Mouse (Mus musculus): ENCODE measurements around the gene Gpr173.
"Not testable (repeated sequence)": the region's sequence is repeated elsewhere in the genome, so short reads cannot be mapped to it uniquely, and the experiment has no call there.

Gene Gpr173

DNA sequence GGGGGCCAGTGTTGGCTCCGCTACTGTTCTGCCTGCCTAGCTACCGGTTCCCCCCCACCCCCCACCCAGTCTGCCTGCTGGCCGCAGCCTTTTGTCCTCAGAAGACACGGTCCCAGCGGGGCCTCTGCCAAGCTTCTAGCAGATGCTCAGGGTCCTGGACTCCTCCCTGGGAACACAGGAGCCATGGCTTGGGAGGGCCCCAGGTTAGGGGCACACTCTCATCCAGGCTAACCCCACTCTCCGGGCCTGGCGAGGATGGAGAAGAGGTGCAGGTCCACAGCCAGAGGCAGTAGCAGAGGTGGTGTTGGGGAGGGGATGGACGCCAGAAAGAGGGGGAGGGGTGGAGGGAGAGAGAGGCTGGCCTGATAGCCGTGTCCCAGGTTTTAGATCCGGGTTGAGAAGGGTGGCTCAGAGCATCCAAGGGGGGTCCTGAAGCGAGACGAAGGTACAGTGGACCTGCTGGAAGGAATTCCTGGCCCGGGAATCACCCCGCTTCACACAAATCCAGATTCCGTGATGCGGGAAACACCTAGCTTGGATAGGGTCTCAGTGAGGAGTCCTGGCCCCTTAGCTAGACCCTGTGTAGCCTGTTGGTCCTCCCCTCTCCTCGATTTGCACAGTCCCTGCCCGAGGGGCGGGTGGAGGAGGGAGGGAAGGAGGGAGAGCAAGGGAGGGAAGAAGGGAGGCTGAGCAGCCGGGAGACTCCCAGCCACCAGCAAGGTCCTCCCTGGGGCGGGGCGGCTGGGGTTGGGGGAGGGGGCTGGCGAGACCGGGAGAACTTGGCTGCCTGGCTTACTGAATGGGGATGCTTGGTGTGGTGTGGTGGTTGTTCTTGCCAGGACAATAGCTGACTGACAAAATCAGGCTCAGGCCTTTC, at the start of gene Gpr173:
TSS of gene Gpr173 (minus strand) at position 308 of the 877 bp plus-strand sequence.
- DNase-seq: peak; percentile 77

DNA sequence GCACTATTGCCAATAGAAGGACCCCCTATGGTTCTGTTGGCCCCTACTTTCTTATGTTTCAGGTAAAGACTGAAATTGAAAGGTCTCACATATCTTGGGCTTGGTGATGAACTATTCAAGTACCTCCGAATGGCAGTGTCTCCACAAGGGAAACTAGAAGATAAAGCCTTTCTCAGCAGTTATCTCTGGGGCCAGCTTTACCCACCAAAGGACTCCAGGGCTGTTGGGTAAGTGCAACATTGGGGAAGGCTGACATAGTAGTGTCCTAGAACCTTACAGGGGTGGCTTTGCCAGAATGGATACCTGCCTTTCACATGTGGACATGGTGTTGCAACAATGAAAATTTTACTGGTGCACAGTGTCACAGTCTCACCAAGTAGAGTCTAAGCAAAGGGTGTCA, 34.7 kb upstream of the Gpr173 start:
- no peak for DNase-seq

DNA sequence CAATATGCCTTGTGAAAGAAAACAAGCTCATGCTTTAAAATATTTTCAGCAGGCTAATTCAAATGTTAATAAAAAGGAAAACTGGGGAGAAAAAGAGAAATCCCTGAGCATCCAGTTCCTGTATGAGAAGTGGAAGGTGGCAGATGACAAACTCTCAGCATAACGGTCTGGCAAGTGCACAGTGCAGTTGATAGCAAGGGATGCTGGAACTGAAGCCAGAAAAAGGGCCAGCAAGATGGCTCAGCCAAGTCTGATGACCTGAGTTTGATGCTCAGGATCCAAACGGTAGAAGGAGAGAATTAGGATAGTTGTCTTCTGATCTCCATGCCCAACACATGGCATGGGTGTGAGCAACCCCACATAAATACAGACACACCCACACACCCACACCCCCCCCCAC, 31.6 kb upstream of the Gpr173 start:
- DNase-seq: peak; percentile 38

GRCm38 (mm10) chrX:152368054-152368396, 479 bp downstream of the Gpr173 start:
- DNase-seq: peak; percentile 53

- DNase-seq: peak; percentile 89
These were observed 2.1 kb downstream of the Gpr173 start for GRCm38 (mm10) chrX:152366418-152366817.

DNA sequence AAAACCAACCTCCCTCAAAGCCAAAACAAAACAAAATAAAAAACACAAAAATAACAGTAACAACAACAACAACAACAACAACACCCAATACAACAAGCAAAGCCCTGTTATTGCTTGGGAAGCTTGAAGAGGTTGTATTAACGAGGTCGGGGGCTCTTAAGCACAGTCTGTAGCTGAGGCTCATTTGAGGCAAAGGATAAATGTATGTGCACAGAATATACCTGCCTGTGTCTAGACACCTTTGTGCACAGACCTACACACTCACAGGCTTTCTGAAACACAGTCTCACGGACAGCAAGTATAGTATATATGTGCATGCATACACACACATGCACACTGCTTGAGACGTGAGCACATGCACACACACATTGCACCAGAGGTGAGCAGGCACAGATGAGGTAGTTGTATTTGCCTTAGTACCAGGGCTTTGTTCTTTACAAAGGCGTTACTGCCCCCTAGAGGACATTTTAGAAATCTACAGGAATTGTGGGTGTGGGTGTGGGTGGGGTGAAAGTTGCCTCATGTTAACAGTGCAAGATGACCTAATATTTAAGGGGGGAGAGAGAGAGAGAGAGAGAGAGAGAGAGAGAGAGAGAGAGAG, 15.9 kb downstream of the Gpr173 start:
- peak; percentile 79 for DNase-seq

GRCm38 (mm10) chrX:152347041-152347440, 21.5 kb downstream of the Gpr173 start:
- DNase-seq: peak; percentile 73

DNA sequence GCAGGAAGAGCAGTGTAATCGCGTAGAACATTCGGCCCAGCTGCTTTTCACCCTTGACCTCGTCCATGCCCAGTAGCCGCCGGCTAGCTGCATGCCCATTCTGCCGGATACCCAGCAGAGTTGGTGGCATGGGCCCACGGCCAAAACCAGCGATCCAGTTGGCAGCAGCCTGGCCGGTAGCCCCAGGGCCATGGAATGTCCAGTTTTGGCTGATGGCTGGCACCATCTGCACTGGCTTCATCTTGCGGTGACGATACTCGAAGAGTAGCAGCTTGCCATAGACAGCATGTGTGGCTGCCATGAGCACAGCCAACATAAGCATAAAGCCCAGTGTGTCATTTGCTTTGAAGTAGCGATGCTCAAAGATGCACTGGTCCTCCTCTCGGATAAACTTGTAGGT, 21.9 kb downstream of the Gpr173 start:
- peak; percentile 67 for DNase-seq

DNA sequence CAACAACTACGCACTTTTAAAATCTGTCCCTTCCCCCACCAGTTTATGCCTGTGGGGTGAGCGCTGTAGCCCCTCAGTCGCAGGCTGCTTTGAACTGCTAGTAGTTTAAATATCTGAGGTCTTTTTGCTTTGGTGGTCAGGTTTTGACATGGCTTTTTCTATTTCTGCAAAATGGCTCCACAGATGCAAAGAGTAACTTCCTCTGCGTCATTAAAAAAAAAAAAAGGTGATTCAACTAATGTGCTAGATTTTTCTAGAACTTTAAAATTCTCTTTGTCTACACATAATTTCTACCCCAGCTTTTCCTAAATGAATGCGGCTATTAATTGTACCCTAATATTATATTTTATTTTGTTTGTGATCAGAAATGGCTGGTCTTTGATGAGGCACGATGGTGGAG, 25.6 kb downstream of the Gpr173 start:
- DNase-seq: no peak

DNA sequence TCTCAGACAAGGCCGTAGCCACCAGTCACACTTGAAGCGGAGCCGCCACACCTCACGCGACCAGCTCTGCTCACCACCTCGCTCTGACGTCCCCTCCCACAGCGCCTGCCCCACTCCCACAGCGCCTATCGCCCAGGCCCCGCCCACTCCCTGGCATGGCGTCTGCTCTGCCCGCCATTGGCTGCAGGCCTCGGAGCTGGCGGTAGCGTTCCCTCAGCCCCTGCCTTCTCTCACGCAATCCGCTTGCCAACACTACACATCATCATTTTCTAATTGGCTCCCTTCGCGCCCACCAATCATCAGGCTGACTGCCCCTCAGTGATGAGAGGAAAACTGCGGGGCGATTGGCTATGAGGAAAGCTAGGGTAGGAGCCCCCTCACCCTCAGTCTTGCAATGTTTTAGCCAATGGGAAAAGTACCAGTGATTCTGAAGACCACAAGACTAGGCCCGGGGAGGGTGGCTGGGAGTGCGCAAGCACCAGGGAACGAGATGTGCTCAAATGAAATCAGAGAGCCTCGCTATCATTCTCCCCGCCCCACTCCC, 26.1 kb downstream of the Gpr173 start, which contains the start of gene Tspyl2:
TSS of gene Tspyl2 (minus strand) at position 68 of the 544 bp plus-strand sequence.
- DNase-seq: peak; percentile 97

- DNase-seq: no peak
These were observed 27.0 kb downstream of the Gpr173 start for GRCm38 (mm10) chrX:152341496-152341895.

DNA sequence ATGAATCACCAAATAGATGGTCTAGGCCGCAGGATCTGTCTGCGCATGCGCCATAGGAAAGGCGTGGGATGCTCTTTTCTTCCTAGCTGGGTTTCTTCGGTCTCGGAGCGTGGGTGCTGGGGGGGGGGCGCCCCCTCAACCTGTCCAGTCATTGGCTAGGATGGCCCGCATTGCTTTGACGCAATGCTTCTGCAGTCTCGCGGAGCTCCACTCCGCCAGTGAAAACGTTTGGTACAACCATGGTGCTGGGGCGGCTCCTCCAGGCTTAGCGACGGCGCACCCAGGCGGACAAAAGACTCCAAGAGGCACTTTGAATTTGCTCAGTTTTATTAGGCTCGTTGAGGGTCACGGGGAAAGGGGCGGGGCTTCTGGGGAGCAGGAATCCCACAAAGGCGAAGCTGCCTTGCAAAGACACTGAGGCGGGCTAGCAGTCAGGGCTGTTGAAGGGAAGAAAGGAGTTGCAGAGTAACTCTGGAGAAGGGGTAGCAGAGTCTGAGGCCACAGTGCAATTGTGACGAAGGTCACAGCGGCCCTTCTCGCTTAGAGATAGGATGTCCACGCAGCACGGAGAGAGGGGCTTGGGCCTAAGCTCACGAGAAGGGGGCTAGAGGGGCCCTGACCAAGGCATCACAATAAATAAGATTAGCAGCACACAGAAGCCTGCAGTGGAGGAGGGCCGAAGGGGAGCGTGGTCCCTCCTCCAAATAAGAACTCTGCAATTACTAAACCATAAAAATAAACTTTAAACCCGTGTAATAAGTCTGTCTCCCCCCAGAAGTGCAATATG, 31.8 kb downstream of the Gpr173 start:
- peak; percentile 91 for DNase-seq

DNA sequence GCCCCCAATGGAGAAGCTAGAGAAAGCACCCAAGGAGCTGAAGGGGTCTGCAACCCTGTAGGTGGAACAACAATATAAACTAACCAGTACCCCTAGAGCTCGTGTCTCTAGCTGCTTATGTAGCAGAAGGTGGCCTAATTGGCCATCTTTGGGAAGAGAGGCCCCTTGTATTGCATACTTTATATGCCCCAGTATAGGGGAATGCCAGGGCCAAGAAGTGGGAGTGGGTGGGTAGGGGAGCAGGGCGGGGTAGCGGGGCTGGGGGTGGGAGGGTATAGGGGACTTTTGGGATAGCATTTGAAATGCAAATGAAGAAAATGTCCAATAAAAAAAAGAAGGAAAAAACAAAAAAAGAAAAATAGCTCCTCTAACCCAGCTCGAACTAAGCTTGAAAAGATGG, 32.4 kb downstream of the Gpr173 start:
- DNase-seq: not testable (repeated sequence)

- DNase-seq: not testable (repeated sequence)
These were observed 39.1 kb downstream of the Gpr173 start for GRCm38 (mm10) chrX:152329400-152329799.

- DNase-seq: no peak
These were observed 40.8 kb downstream of the Gpr173 start for GRCm38 (mm10) chrX:152327689-152328052.

DNA sequence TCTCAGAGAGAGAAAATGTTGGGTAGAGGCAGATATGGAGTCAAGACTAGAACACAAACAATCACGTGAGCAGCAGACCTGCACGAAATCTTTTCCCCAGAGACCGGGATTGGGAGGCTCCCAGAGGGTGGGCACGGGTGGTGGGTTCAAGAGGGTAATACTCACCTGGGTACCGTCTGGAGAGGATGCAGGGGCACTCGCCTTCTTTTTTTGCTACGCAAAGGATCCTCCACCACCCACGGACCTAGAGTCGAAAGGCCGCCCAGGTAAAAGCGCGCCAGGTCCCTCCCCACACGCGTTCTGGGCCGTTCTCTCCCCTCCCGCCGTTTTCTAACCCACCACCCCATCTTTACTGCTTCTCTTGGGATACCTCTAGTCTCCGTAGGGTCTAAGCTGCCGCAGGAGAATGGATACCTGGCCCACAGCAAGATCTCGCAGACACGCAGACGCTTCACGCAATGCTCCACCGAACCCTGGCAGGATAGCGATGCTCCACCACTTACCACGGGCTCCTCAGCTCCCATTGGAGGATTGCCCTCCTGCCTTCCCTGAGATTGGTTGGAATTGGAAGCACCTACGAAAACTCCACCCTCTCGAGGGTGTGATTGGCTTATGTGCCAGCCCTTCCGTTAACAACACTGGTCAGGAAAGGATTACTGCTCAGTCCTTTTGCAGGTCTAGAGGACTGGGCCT, 41.4 kb downstream of the Gpr173 start, which contains the start of gene Kantr:
TSS of gene Kantr (minus strand) at position 500 of the 693 bp plus-strand sequence.
- peak; percentile 89 for DNase-seq

- DNase-seq: no peak
These were observed 44.9 kb downstream of the Gpr173 start for GRCm38 (mm10) chrX:152323584-152323983.

GRCm38 (mm10) chrX:152322776-152323175, 45.7 kb downstream of the Gpr173 start:
- no peak for DNase-seq

DNA sequence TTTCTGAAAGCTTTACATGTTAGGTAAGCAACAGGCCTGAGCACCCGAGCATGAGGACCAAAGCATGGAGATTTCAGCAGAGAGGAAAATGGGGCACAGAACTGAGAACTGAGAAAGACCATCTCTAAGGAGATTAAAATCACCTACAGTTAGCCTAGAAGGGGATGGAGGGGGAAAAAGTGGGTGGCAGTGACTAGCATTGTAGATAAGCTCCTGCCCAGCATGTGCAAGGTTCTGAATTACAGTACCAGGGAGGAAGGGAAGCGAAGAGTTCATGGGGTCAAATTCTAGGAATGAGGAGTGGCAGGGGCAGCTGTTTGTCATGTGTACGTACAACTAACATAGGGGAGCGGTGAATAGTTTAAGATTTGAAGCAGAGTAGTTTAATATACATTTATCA, 48.0 kb downstream of the Gpr173 start:
- DNase-seq: no peak

- DNase-seq: peak; percentile 29
These were observed 60.6 kb downstream of the Gpr173 start for GRCm38 (mm10) chrX:152307942-152308341.

DNA sequence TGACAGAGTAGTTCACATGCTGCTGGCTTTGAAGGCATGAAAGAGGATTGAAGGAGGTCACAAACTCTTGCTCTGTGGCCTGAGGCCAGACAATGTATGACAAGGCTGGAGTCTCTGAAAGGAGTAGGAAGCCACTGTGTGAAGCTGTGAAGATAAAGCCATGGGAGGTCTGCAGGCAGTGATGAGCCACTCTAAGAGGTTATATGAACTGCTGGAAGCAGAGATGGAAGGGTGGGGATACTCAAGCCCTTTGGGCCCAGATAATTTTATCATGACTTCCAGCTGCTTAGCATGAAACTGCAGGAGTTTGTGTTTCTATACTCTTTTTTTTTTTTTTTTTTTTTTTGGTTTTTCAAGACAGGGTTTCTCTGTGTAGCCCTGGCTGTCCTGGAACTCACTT, 61.1 kb downstream of the Gpr173 start:
- DNase-seq: no peak

- no peak for DNase-seq
These were observed 62.3 kb downstream of the Gpr173 start for GRCm38 (mm10) chrX:152306224-152306623.
